Mouse (Mus musculus): ENCODE measurements around the gene Gm5169.
"Not testable (repeated sequence)": the region's sequence is repeated elsewhere in the genome, so short reads cannot be mapped to it uniquely, and the experiment has no call there.

Gene Gm5169

DNA sequence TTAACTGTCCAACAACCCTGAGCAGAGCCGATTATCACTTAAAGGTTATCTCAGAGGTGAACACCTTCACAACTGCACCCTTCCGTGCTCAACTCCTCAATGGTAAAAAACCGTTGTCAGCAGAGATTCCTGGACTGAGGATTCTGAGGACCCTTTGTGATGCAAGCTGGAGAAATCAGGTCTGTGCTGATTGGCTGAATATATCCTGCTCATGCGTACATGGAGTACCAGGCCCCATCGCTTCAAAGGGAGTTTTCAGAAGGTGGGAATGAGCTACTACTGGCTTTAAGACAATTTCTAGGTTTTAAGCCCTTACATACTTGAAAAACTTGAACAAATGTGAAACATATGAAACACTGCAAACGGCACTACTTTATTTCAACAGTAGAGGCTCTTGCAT is at the start of gene Gm5169:
Gene Gm5169 (minus strand): TSS at position 101 of the 400 bp plus-strand sequence.
- DNase-seq (ENCODE audit: low read depth, low spot score) = not testable (repeated sequence)

DNA sequence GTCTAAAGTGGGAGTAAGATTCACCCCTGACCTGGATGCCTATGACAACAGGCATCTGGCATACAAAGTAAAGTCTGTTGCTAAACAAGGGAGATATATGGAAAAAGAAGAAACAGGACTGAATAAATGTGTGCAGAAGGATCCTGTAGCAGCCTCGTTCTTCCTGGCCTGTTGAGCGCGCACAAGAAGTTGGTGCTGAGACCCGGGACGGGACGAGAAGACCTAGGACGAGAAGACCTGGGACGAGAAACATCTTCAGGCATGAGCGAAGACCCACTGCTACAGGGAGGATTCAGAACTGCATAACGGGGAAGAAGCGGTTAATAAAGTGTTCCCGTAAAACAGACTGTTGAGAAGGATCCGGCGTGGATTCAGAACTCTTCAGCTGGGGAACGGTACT is 46.2 kb upstream of the Gm5169 start:
- not testable (repeated sequence) for DNase-seq (ENCODE audit: low read depth, low spot score)
